Mouse (Mus musculus): ENCODE results near the gene Sh2b3. TPM values are rescaled to one million over a fixed set of nuclear protein-coding genes. Genes with fewer than 3 reads are reported as not detected.
A peak's percentile ranks its signal among the peaks of the same experiment; 100 is the strongest.

The Sh2b3 gene
- total and polyA plus RNA-seq, 2 experiments from 2014 or later: 6.4 to 23.8 TPM

DNA sequence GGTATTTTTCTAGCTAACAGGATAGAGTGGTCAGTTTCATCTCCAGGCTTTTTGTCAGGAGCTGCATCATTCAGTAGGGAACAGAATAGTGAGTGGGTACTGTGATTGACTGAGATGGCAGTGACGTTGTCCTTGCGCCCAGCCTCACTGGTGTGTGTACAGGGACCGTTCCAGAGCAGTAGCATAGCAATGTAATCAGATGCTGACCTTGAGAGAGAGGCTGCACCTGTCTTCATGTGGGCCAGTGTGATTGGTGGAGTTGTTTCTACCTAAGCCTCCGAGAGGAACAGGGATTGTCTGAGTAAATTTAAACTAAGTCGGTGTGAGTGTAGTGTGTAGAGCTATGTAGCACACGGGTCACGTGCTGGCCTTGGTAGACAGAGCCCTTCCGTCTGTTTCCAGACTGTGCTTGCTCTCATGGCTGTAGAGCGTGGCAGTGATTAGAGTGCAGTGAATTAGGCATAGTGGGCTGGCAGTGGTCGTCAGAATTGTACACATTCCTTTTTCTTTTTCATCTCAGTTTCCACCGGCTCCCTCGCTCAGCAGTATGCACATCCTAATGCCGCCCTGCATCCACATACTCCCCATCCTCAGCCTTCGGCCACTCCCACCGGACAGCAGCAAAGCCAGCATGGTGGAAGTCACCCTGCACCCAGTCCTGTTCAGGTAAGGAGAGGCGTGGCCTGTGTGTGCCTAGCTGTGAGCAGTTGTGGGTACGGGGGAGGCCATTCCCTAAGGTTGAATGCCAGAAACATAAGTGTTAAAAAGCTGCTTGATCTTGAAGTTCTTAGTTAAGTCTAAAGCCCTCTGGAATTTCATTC, 26.9 kb downstream of the Sh2b3 start:
- no peak overlapping the region for H3K4me3 ChIP-seq (ENCODE audit: low read depth, low read length)
- no peak overlapping the region for H3K4me2 ChIP-seq (ENCODE audit: low read depth, low read length, poor library complexity, severe bottlenecking)
- 90% methylated on average over 17 of the region's 17 CpGs for WGBS
- DNase-seq (ENCODE audit: low spot score): no peak
- H3K27me3 ChIP-seq (ENCODE audit: insufficient read depth, low read length): no peaks in the 10 kb centered on the region
- H3K4me1 ChIP-seq (ENCODE audit: insufficient read depth, low read length): no peaks in the 10 kb centered on the region
- no peak overlapping the region for H3K9ac ChIP-seq (replicated peaks; ENCODE audit: low read length, poor library complexity, severe bottlenecking)
- H3K9me3 ChIP-seq (ENCODE audit: low read length): no peaks in the 10 kb centered on the region
- peaks cover 37% of the 10 kb centered on the region for H3K36me3 ChIP-seq (ENCODE audit: insufficient read depth, low read length)
- no peak overlapping the region for H3K27ac ChIP-seq (ENCODE audit: low read depth, low read length)
- no peak for ATAC-seq (ENCODE audit: low FRiP score)
- no peak for TF ChIP-seq CTCF (IDR thresholded peaks at IDR 0.05)

DNA sequence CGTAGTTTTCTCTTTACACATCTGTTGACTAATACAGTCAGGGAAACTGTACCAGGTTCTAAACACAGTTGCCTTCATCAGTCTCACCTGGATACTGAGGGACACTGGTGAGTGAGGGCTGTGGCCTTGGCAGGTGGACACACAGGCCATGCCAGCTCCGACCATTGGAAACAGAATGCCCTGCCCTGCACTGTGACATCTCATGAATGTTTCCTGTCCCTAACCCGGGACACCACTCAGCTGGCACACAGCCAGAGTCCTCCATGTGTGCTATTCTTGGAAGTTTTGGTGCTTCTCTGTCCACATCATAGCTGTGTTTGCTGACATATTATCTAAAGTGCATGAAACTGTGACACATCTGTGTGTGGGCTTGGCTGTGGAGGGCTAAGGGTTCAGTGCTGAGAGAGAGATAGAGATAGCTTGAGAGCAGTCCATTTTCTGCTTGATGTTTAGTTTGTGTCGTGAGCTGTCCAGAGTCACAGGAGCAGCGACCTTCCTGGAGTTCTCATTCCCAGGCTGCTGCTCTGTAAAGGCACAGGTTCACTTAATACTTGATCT, 27.7 kb downstream of the Sh2b3 start:
- Histone ChIP-seq H3K4me1 (ENCODE audit: insufficient read depth, low read length) (no peaks in the 10 kb centered on the region), H3K4me3 (ENCODE audit: low read depth, low read length) (no peak overlapping the region), H3K27ac (ENCODE audit: low read depth, low read length) (no peak overlapping the region), H3K4me2 (ENCODE audit: low read depth, low read length, poor library complexity, severe bottlenecking) (no peak overlapping the region), H3K9ac (replicated peaks; ENCODE audit: low read length, poor library complexity, severe bottlenecking) (no peak overlapping the region), H3K9me3 (ENCODE audit: low read length) (no peaks in the 10 kb centered on the region), H3K36me3 (ENCODE audit: insufficient read depth, low read length) (peaks cover 37% of the 10 kb centered on the region), H3K27me3 (ENCODE audit: insufficient read depth, low read length) (no peaks in the 10 kb centered on the region)
- WGBS: 76% methylated on average over 5 of the region's 5 CpGs
- no peak for TF ChIP-seq CTCF (IDR thresholded peaks at IDR 0.05)
- ATAC-seq (ENCODE audit: low FRiP score): no peak
- DNase-seq (ENCODE audit: low spot score): no peak

DNA sequence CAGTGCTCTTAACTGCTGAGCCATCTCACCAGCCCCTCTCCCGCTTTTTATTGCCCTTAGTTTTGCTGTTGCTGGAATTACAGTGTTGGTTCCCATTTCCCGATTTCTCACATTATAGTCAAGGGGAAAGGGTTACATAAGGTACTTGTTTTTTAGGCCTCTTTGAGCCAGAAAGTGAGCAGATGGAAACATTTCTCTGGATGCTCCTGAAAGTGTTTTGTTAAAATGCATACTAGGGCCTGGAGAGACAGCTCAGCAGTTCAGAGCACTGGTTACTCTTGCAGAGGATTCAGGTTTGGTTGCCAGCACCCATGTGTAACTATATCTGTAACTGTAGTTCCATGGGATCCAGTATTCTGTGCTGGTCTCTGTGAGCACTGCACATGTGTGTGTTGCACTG, 29.2 kb downstream of the Sh2b3 start:
- Histone ChIP-seq H3K4me1 (ENCODE audit: insufficient read depth, low read length) (no peaks in the 10 kb centered on the region), H3K4me3 (ENCODE audit: low read depth, low read length) (no peak overlapping the region), H3K36me3 (ENCODE audit: insufficient read depth, low read length) (peaks cover 38% of the 10 kb centered on the region), H3K9ac (replicated peaks; ENCODE audit: low read length, poor library complexity, severe bottlenecking) (no peak overlapping the region), H3K27ac (ENCODE audit: low read depth, low read length) (no peak overlapping the region), H3K9me3 (ENCODE audit: low read length) (no peaks in the 10 kb centered on the region), H3K27me3 (ENCODE audit: insufficient read depth, low read length) (no peaks in the 10 kb centered on the region), H3K4me2 (ENCODE audit: low read depth, low read length, poor library complexity, severe bottlenecking) (no peak overlapping the region)
- ATAC-seq (ENCODE audit: low FRiP score) (no peak), DNase-seq (ENCODE audit: low spot score) (no peak)
- no peak for TF ChIP-seq CTCF (IDR thresholded peaks at IDR 0.05)
- WGBS: 95% methylated on average over 2 of the region's 2 CpGs

DNA sequence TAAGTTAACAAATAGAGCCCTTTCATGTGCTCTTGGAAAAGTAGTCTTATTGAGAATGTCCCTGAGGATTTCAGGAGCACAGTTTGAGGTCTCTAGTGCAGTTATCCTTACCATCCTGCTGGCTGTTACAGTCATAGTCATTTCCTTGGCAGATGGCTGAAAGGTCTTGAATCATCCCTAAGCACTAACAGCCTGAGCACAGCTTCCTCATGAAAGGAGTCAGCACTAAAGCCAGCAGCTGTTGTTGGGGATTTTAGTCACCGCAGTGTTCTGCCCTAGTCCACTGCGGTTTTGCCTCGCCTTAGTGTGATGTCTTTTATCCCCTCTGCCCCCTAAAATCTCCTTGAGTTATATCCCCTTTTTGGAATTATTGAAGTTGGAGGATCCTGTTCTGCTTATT, 30.3 kb downstream of the Sh2b3 start:
- no peak for ATAC-seq (ENCODE audit: low FRiP score)
- H3K27me3 ChIP-seq (ENCODE audit: insufficient read depth, low read length): no peaks in the 10 kb centered on the region
- WGBS: 48% methylated on average over 3 of the region's 3 CpGs
- no peaks in the 10 kb centered on the region for H3K9me3 ChIP-seq (ENCODE audit: low read length)
- no peak overlapping the region for H3K27ac ChIP-seq (ENCODE audit: low read depth, low read length)
- no peak overlapping the region for H3K9ac ChIP-seq (replicated peaks; ENCODE audit: low read length, poor library complexity, severe bottlenecking)
- H3K4me2 ChIP-seq (ENCODE audit: low read depth, low read length, poor library complexity, severe bottlenecking): no peak overlapping the region
- no peak overlapping the region for H3K4me3 ChIP-seq (ENCODE audit: low read depth, low read length)
- peak; percentile 55 for DNase-seq (ENCODE audit: low spot score)
- H3K4me1 ChIP-seq (ENCODE audit: insufficient read depth, low read length): no peaks in the 10 kb centered on the region
- peaks cover 37% of the 10 kb centered on the region for H3K36me3 ChIP-seq (ENCODE audit: insufficient read depth, low read length)
- no peak for TF ChIP-seq CTCF (IDR thresholded peaks at IDR 0.05)

DNA sequence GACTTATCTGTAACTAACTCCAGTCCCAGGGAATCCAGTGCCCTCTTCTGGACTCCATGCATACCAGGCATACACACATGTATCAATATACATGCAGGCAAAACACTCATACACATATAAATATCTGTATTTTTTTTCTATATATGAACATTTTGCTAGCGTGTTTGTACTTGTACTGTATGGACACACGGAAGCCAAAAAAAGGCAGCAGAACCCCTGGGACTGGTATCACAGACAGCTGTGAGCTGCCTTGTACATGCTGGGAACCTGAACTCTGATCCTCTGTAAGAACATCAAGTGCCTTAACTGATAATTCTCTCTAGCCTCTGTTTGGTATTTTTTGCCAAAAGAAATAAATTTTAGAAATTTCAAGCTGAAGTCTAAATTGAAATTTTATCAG, 39.0 kb downstream of the Sh2b3 start:
- 91% methylated on average over 2 of the region's 2 CpGs for WGBS
- Histone ChIP-seq H3K9ac (replicated peaks; ENCODE audit: low read length, poor library complexity, severe bottlenecking) (no peak overlapping the region), H3K9me3 (ENCODE audit: low read length) (no peaks in the 10 kb centered on the region), H3K27ac (ENCODE audit: low read depth, low read length) (no peak overlapping the region), H3K4me1 (ENCODE audit: insufficient read depth, low read length) (no peaks in the 10 kb centered on the region), H3K27me3 (ENCODE audit: insufficient read depth, low read length) (no peaks in the 10 kb centered on the region), H3K4me2 (ENCODE audit: low read depth, low read length, poor library complexity, severe bottlenecking) (no peak overlapping the region), H3K36me3 (ENCODE audit: insufficient read depth, low read length) (peaks cover 64% of the 10 kb centered on the region), H3K4me3 (ENCODE audit: low read depth, low read length) (no peak overlapping the region)
- peak; percentile 12; the same call in 1 of the 2 replicates for TF ChIP-seq CTCF (IDR thresholded peaks at IDR 0.05)
- DNase-seq (ENCODE audit: low spot score) (no peak), ATAC-seq (ENCODE audit: low FRiP score) (no peak)

DNA sequence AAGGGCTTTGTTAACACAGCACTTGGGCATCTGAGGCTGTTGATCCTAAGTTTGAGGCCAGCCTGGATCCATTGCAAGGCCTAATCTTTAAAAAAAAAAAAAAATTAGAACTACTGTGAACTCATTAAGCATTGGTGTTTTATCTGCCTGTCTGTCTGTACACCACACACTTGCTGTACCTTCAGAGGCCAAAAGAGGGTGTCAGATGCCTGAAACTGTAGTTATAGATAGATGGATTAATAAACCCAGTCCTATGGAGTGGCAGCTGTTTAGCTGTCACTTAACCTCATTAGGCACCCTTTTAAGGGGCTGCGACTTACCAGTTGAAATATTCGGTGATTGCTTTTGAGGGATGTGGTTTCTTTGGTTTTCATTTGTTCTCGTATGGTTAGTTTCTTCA, 41.6 kb downstream of the Sh2b3 start:
- DNase-seq (ENCODE audit: low spot score): peak; percentile 28
- Histone ChIP-seq H3K9me3 (ENCODE audit: low read length) (no peaks in the 10 kb centered on the region), H3K4me3 (ENCODE audit: low read depth, low read length) (no peak overlapping the region), H3K27ac (ENCODE audit: low read depth, low read length) (no peak overlapping the region), H3K36me3 (ENCODE audit: insufficient read depth, low read length) (peaks cover 54% of the 10 kb centered on the region), H3K4me2 (ENCODE audit: low read depth, low read length, poor library complexity, severe bottlenecking) (no peak overlapping the region), H3K4me1 (ENCODE audit: insufficient read depth, low read length) (no peaks in the 10 kb centered on the region), H3K9ac (replicated peaks; ENCODE audit: low read length, poor library complexity, severe bottlenecking) (no peak overlapping the region), H3K27me3 (ENCODE audit: insufficient read depth, low read length) (no peaks in the 10 kb centered on the region)
- no peak for ATAC-seq (ENCODE audit: low FRiP score)
- 86% methylated on average over 3 of the region's 3 CpGs for WGBS
- TF ChIP-seq CTCF (IDR thresholded peaks at IDR 0.05): peak; percentile 39

Data from midbrain, postnatal 0 days (tissue).